Mouse (Mus musculus) limb, embryonic 15.5 days (tissue): ENCODE results near the gene Lgi1. TPM values are rescaled to one million over a fixed set of nuclear protein-coding genes. Genes with fewer than 3 reads are reported as not detected.

Source experiments
- ATAC-seq: fragments of 200-750 bp; cut with Nextera tagmentation; 2 replicates; pipeline ENCODE4 v1.8.0; 2017; ENCODE audit warnings: low read depth, moderate TSS enrichment; ENCODE audit not compliant: insufficient number of reproducible peaks, low FRiP score, low TSS enrichment
- H3K27ac ChIP-seq: fragments of 300-500 bp; sonication (generic); 2 replicates; pipeline ENCODE4 v1.5.1; 2015; ENCODE audit warnings: moderate library complexity, mild to moderate bottlenecking, inconsistent platforms
- H3K27me3 ChIP-seq: fragments of 300-500 bp; sonication (generic); 2 replicates; pipeline ENCODE4 v1.6.1; 2015; ENCODE audit warnings: inconsistent platforms
- H3K36me3 ChIP-seq: fragments of 300-500 bp; sonication (generic); 2 replicates; pipeline ENCODE4 v1.6.1; 2015; ENCODE audit warnings: inconsistent platforms
- H3K4me1 ChIP-seq: fragments of 300-500 bp; sonication (generic); 2 replicates; pipeline ENCODE4 v1.6.1; 2015; ENCODE audit warnings: inconsistent platforms
- H3K4me2 ChIP-seq: fragments of 300-500 bp; sonication (generic); 2 replicates; pipeline ENCODE4 v1.6.1; 2015; ENCODE audit warnings: mild to moderate bottlenecking, inconsistent platforms
- H3K4me3 ChIP-seq: fragments of 300-500 bp; sonication (generic); 2 replicates; pipeline ENCODE4 v1.5.1; 2015; ENCODE audit warnings: mild to moderate bottlenecking, inconsistent platforms
- H3K9ac ChIP-seq: fragments of 300-500 bp; sonication (generic); 2 replicates; pipeline ENCODE4 v1.6.1; 2015; ENCODE audit warnings: inconsistent platforms
- H3K9me3 ChIP-seq: fragments of 300-500 bp; sonication (generic); 2 replicates; pipeline ENCODE4 v1.6.1; 2016; ENCODE audit warnings: inconsistent platforms
- WGBS: fragments of 180-500 bp; shearing (Covaris S2); methylation state at CpG from one replicate; pipeline ENCODE4 v1.1.7; 2015; 5-methylcytosine and 5-hydroxymethylcytosine counted together
- polyA plus RNA-seq: library from polyadenylated mRNA; unstranded; fragments of >200 nt; fragmentation: Nextera tagmentation; extraction: Ambion mirVana; gene quantifications from 2 replicates; pipeline ENCODE4 v1.2.1, GENCODE M21; 2015

The Lgi1 gene
- polyA plus RNA-seq, 1 experiment from 2014 or later, result 1.6 TPM

GRCm38 (mm10) chr19:38332245-38332644 is 67.9 kb downstream of the Lgi1 start:
- no peak for ATAC-seq
- Histone ChIP-seq H3K4me3 (no peak overlapping the region), H3K4me2 (no peak overlapping the region), H3K9me3 (no peaks in the 10 kb centered on the region), H3K27me3 (no peaks in the 10 kb centered on the region), H3K4me1 (no peaks in the 10 kb centered on the region), H3K27ac (no peak overlapping the region), H3K36me3 (no peaks in the 10 kb centered on the region), H3K9ac (no peak overlapping the region)
- WGBS, result 71% methylated on average over 2 of the region's 2 CpGs

- Histone ChIP-seq H3K27ac (no peak overlapping the region), H3K36me3 (no peaks in the 10 kb centered on the region), H3K4me3 (no peak overlapping the region), H3K27me3 (no peaks in the 10 kb centered on the region), H3K4me1 (no peaks in the 10 kb centered on the region), H3K9me3 (no peaks in the 10 kb centered on the region), H3K9ac (no peak overlapping the region), H3K4me2 (no peak overlapping the region)
- WGBS, result 74% methylated on average over 3 of the region's 3 CpGs
- ATAC-seq, result no peak
Measured at GRCm38 (mm10) chr19:38332820-38333219, 68.5 kb downstream of the Lgi1 start.

GRCm38 (mm10) chr19:38336553-38336952 is 72.2 kb downstream of the Lgi1 start:
- Histone ChIP-seq H3K9ac (no peak overlapping the region), H3K4me2 (no peak overlapping the region), H3K9me3 (no peaks in the 10 kb centered on the region), H3K27ac (no peak overlapping the region), H3K36me3 (no peaks in the 10 kb centered on the region), H3K4me3 (no peak overlapping the region), H3K4me1 (no peaks in the 10 kb centered on the region), H3K27me3 (no peaks in the 10 kb centered on the region)
- WGBS, result 79% methylated on average over 3 of the region's 3 CpGs
- no peak for ATAC-seq

GRCm38 (mm10) chr19:38337332-38337731 is 73.0 kb downstream of the Lgi1 start:
- no peak for ATAC-seq
- H3K9me3 ChIP-seq, result no peaks in the 10 kb centered on the region
- WGBS, result 89% methylated on average over 3 of the region's 3 CpGs
- H3K4me2 ChIP-seq, result no peak overlapping the region
- no peak overlapping the region for H3K4me3 ChIP-seq
- H3K27ac ChIP-seq, result no peak overlapping the region
- no peaks in the 10 kb centered on the region for H3K36me3 ChIP-seq
- no peak overlapping the region for H3K9ac ChIP-seq
- no peaks in the 10 kb centered on the region for H3K27me3 ChIP-seq
- no peaks in the 10 kb centered on the region for H3K4me1 ChIP-seq

- no peak for ATAC-seq
- H3K9me3 ChIP-seq, result no peaks in the 10 kb centered on the region
Measured at GRCm38 (mm10) chr19:38339734-38340133, 75.4 kb downstream of the Lgi1 start.

GRCm38 (mm10) chr19:38343246-38343645 is 78.9 kb downstream of the Lgi1 start:
- no peak overlapping the region for H3K27ac ChIP-seq
- WGBS, result 75% methylated on average over 1 of the region's 1 CpGs
- no peaks in the 10 kb centered on the region for H3K4me1 ChIP-seq
- H3K9ac ChIP-seq, result no peak overlapping the region
- no peak overlapping the region for H3K4me2 ChIP-seq
- H3K36me3 ChIP-seq, result no peaks in the 10 kb centered on the region
- no peak for ATAC-seq
- H3K4me3 ChIP-seq, result no peak overlapping the region
- H3K9me3 ChIP-seq, result no peaks in the 10 kb centered on the region
- no peaks in the 10 kb centered on the region for H3K27me3 ChIP-seq

More at GRCm38 (mm10) chr19:38339734-38340133, 75.4 kb downstream of the Lgi1 start:
- 61% methylated on average over 3 of the region's 3 CpGs for WGBS
- H3K36me3 ChIP-seq, result no peaks in the 10 kb centered on the region
- H3K4me2 ChIP-seq, result no peak overlapping the region
- H3K9ac ChIP-seq, result no peak overlapping the region
- no peaks in the 10 kb centered on the region for H3K4me1 ChIP-seq
- H3K27ac ChIP-seq, result no peak overlapping the region
- H3K27me3 ChIP-seq, result no peaks in the 10 kb centered on the region
- no peak overlapping the region for H3K4me3 ChIP-seq

GRCm38 (mm10) chr19:38348271-38349012 is 84.1 kb downstream of the Lgi1 start:
- 38% methylated on average over 13 of the region's 13 CpGs for WGBS
- Histone ChIP-seq H3K27me3 (no peaks in the 10 kb centered on the region), H3K9me3 (no peaks in the 10 kb centered on the region), H3K27ac (no peak overlapping the region), H3K9ac (no peak overlapping the region), H3K4me3 (no peak overlapping the region), H3K4me2 (no peak overlapping the region), H3K36me3 (no peaks in the 10 kb centered on the region), H3K4me1 (no peaks in the 10 kb centered on the region)
- ATAC-seq, result no peak

- Histone ChIP-seq H3K36me3 (no peaks in the 10 kb centered on the region), H3K27ac (no peak overlapping the region), H3K4me2 (no peak overlapping the region), H3K4me3 (no peak overlapping the region), H3K9ac (no peak overlapping the region), H3K9me3 (no peaks in the 10 kb centered on the region), H3K27me3 (no peaks in the 10 kb centered on the region), H3K4me1 (no peaks in the 10 kb centered on the region)
- ATAC-seq, result no peak
- 71% methylated on average over 5 of the region's 5 CpGs for WGBS
Measured at GRCm38 (mm10) chr19:38349013-38349341, 84.6 kb downstream of the Lgi1 start.

GRCm38 (mm10) chr19:38351202-38351601 is 86.9 kb downstream of the Lgi1 start:
- Histone ChIP-seq H3K36me3 (no peaks in the 10 kb centered on the region), H3K4me2 (no peak overlapping the region), H3K4me1 (no peaks in the 10 kb centered on the region), H3K9me3 (no peaks in the 10 kb centered on the region), H3K4me3 (no peak overlapping the region), H3K9ac (no peak overlapping the region), H3K27ac (no peak overlapping the region), H3K27me3 (no peaks in the 10 kb centered on the region)
- 88% methylated on average over 2 of the region's 2 CpGs for WGBS
- no peak for ATAC-seq

- Histone ChIP-seq H3K27ac (no peak overlapping the region), H3K36me3 (no peaks in the 10 kb centered on the region), H3K9me3 (no peaks in the 10 kb centered on the region), H3K27me3 (no peaks in the 10 kb centered on the region), H3K4me1 (peaks cover 4% of the 10 kb centered on the region; the same call in 1 of the 2 replicates), H3K9ac (no peak overlapping the region), H3K4me3 (no peak overlapping the region), H3K4me2 (no peak overlapping the region)
- 89% methylated on average over 3 of the region's 3 CpGs for WGBS
- no peak for ATAC-seq
Measured at GRCm38 (mm10) chr19:38351728-38352127, 87.4 kb downstream of the Lgi1 start.

- H3K4me2 ChIP-seq, result no peak overlapping the region
- WGBS, result 38% methylated on average over 6 of the region's 6 CpGs
- no peak for ATAC-seq
- H3K36me3 ChIP-seq, result no peaks in the 10 kb centered on the region
- H3K4me3 ChIP-seq, result no peak overlapping the region
- H3K9me3 ChIP-seq, result no peaks in the 10 kb centered on the region
- H3K27ac ChIP-seq, result no peak overlapping the region
- peaks cover 9% of the 10 kb centered on the region; the same call in 1 of the 2 replicates for H3K4me1 ChIP-seq
- no peaks in the 10 kb centered on the region for H3K27me3 ChIP-seq
- no peak overlapping the region for H3K9ac ChIP-seq
Measured at GRCm38 (mm10) chr19:38352495-38353130, 88.3 kb downstream of the Lgi1 start.

GRCm38 (mm10) chr19:38354279-38354678 is 89.9 kb downstream of the Lgi1 start:
- no peak for ATAC-seq
- 86% methylated on average over 1 of the region's 1 CpGs for WGBS
- no peak overlapping the region for H3K9ac ChIP-seq
- H3K4me1 ChIP-seq, result peaks cover 17% of the 10 kb centered on the region
- H3K27me3 ChIP-seq, result no peaks in the 10 kb centered on the region
- no peaks in the 10 kb centered on the region for H3K36me3 ChIP-seq
- H3K9me3 ChIP-seq, result no peaks in the 10 kb centered on the region
- H3K4me2 ChIP-seq, result no peak overlapping the region
- H3K27ac ChIP-seq, result no peak overlapping the region
- no peak overlapping the region for H3K4me3 ChIP-seq
